Mouse (Mus musculus) embryo, embryonic 11.5 days (tissue): ENCODE measurements at regions not wholly inside any gene's neighbourhood (a gene's known extent, or its start where the extent isn't known, plus 50 kb on each side); places are given as distances from the start of the nearest gene placed in this dataset.

Source experiments
- DNase-seq: peaks from one replicate; pipeline ENCODE4 v3.0.0-alpha.2; 2012; ENCODE audit warnings: low read depth, low spot score

DNA sequence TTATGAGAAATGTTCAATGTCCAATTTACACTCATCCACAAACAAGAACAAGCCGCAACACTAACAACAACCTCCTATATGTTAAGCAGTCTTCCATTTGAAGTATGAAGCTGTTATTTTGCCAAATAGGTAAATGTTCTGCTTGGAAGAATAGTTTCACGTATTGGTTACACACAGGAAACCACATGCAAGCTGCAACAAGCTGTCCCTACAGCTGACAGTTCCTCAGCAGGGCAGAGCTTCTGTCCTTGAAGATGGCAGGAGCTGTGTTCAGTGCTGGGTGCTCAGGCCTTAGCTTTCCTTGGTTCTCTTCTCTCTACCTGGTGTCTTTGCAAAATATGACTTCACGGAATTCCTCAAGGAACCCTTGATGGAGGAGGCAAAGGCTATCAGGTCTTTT is 294.1 kb upstream of the Rnaseh2b start:
- no peak for DNase-seq

GRCm38 (mm10) chr14:62001481-62001949 is 290.9 kb upstream of the Rnaseh2b start:
- no peak for DNase-seq

DNA sequence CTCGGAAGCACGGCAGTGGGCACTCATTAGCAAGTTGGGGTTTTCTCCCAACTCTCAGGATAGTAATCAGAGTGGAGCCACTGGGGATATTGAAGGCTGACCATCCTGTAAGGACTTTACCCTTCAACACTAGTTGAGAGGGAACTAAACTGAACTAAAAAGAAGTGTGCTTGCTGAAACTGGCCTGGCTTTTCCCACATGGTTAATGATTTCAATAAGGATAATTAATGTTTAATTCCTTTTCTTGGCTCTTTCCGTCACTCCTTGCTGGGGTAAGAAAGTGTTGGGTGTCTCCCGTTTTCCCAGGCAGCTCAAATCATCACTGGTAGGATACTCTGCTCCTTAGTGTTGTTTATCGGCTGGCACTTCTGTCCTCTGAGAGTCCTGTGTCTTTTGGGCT is 290.3 kb upstream of the Rnaseh2b start:
- no peak for DNase-seq

DNA sequence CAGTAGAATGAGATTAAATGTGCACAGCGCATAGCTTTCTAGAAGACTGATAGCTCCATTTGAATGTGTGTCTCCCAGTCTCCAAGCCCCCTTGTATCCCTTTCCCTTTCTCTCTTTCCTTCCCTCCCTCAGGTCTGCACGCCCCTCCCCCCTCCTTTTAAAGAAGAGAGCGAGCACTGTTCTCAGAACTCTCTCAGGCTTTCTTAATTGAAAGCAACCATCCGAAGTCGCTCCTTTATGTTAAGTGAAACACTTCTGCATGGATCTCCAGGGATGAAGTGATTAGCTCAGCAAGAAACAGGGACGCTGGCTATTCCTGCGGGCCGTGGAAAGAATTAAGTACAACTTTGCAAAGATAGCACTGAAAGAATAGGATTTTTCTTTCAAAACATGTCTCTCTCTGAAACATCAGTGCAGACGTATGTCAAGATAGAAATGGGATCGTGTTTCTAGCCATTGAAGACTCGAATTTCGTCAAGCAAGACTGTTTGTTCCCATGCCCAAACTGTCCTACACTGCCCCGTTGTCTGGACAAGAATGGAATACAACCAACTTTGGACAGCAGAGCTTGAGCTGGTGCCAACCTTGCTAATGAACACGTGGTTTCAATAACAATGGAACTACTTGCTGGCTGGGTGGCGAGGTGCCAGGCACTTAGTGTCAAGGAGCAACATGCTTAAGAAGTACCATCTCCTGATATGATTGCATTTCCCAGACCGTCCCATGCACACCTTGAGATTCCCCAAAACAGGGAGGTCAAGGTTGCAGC is 289.2 kb upstream of the Rnaseh2b start:
- DNase-seq: no peak

GRCm38 (mm10) chr14:62003797-62004196 is 288.6 kb upstream of the Rnaseh2b start:
- DNase-seq: no peak

- no peak for DNase-seq
Measured at GRCm38 (mm10) chr14:62008707-62009106, 283.7 kb upstream of the Rnaseh2b start.

DNA sequence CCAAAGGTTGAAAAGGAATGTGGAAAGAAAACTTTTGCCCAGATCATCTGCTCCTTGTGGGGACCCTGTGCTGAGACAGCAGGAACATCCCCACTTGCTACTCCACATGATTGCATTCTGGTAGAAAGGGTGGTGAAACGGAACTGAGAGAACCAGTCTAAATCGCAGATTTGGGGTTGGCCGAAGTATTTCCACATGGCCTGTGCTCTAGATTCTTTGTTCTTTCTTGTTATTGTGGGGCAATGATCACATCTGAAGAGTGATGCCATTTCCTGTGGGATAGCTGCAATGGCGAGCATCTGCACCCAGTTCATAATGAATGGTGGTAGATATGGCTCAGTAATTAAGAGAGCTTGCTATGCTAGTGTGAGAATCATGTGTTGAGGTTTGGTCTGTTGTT is 273.6 kb upstream of the Rnaseh2b start:
- DNase-seq: no peak

DNA sequence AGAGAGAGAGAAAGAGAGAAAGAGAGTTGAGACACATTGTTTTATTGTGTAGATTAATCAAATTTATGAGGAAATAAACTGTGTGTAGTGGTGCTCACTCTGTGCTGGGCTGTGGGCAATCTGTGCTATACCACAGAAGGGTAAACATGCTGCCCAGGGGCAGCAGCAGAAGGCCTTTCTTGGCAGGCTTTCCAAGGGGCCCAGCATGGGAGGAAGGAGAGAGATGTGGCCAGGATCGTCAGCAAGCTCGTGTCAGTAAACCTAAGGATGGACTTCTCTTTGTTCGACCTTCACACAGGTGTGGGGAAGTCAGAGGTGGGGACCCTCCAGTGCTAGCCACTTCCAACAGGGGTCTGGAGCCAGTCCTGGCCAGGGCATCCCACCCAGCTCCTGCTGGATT is 271.4 kb upstream of the Rnaseh2b start:
- DNase-seq: no peak

GRCm38 (mm10) chr14:62022193-62022592 is 270.2 kb upstream of the Rnaseh2b start:
- no peak for DNase-seq

DNA sequence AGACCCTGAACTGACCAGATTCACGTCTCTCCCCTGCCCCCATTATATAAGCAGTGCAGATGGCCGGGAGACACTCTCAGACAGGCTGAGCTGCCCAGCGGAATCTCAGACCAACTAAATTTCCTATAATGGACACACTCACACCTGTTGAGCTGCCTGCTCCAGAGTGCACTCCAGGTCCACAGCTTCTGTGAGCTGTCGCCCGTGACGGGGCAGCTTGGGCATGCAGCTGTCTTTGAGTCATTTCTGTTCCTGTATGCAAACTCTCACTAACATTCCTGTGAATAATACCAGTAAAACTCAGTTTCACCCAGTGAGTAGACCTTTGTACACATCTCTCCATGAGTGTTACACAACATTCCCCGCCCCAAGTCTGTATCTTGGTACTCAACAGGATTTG is 269.4 kb upstream of the Rnaseh2b start:
- DNase-seq: no peak

DNA sequence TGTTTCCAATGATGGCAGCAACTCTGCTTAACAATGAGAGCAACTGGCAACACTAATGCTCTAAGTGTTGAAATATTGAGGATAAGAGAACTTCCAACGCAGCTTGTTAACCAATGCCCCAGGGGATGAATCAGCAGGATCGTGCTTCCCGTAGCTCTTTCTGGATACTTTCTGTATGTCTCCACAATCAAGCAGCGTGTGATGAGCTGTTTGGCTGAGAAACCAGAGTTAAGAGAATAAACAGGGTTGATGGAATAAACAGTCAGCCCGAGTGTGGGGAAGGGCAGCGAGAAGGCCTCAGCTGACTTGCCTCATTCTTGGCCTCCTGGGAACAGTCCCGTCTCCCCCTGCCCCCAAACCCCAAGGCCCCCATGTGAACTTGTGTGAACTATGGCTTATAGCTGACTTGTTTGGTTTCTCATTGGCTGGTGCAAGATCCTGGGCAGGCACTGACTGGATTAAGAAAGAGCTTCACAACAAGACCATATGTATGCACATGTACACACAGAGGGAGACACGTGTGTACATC is 264.6 kb upstream of the Rnaseh2b start:
- DNase-seq: no peak

DNA sequence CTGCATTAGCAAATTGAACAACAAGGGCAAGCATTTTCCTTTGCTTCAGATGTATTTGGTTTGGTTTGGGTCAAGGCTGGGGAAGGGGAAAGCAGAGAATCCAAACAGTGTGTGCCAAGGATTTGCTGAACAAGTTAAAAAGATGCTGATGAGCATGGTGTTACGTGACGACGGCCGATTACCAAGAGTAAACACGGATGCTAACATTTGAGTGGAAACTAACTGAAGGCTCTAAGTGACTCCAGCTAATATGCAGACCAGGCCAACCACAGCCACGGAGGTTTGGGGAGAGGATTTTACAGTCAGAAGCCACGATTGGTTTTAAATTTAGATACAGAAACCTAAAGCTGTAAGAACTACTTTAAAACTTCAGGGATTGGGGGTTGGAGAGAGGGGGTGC is 262.3 kb upstream of the Rnaseh2b start:
- no peak for DNase-seq

- no peak for DNase-seq
Measured at GRCm38 (mm10) chr14:62033661-62034060, 258.7 kb upstream of the Rnaseh2b start.

DNA sequence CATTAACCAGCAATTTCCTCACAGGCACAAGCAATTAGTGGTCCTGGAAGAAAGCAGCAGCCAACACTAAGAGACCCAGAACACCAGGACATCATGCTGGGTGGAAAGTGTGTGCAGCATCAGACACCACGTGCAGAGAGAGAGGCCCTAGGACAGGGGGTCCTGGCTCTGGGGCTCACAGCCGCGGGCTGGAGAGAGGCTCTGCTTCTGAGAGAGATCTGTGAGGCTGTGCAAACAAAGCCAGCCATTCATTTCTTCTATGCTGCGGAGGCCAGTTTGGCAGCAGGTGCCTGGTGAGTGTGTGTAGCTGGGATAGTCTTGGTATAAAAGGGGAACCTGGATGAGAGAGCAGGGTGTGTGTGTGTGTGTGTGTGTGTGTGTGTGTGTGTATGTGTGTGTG is 257.7 kb upstream of the Rnaseh2b start:
- peak; percentile 14 for DNase-seq

DNA sequence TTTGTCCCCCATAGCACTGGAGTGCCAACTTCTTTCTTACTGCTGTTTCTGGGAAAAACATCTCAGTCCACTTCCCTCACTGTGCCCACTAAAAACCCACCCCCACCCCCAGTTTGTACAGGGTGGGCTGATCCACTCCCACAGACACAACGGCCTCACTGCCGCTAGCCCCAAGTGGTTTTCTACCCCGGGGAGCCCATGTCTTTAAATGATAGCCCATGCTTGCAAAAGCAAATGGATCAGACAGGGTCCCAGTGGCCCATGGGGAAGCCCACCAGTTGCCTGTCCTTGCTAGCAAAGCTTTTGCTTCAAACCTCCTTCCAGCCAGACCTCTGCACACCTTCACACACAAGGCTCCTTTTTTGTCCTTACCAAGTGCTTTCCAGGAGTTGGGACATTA is 257.0 kb upstream of the Rnaseh2b start:
- no peak for DNase-seq

DNA sequence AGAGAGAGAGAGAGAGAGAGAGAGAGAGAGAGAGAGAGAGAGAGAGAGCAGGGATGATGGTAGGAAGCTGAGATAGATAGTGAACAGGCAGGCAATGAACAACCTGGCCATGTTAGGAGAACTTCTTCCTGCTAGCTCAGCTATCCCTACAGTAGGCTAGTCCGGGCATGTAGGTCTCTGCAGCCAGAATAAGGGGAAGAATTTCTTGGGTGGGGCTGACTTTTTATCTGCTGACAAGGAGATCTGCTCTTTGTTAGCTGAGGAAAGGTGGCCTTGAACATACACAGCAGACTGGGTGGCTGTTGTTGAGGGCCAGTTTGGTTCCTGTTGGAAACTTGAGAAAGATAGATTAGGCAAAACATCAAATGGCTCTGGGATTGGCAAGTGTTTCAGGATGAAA is 254.9 kb upstream of the Rnaseh2b start:
- no peak for DNase-seq

GRCm38 (mm10) chr14:62037917-62038316 is 254.5 kb upstream of the Rnaseh2b start:
- no peak for DNase-seq

GRCm38 (mm10) chr14:62042305-62043116 is 249.9 kb upstream of the Rnaseh2b start:
- DNase-seq: peak; percentile 38

DNA sequence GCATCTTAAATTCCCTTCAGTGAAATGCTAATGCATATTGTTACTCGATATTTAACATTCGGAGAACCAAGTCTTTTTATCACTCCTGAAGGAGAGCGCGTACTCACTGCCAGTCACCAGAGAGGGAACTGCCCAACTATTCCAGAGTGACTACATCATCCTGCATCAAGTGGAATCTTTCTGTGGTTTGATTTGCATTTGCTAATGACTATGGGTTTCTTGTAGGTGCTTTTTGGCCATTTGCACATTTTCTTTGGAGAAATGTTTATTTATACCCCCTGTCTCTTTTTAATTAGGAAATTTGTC is 249.3 kb upstream of the Rnaseh2b start:
- no peak for DNase-seq

DNA sequence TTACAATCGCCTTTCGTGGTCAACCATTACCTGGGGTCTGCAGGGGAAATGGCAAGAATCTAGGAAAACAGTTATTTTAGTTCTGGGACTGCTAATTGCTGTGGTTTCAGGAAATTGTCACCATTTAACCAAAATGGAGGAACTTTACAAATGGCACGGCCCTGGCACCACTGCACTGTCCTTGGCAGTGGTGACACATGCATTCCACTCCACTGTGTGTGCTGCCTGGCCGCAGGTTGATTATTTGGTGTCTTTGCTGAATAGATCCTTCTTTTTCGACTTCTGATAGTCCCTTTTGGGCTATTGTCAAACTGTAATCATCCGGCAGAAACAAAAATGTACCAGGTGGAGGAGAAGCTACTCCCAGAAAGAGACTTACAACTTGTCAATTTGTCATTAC is 241.4 kb upstream of the Rnaseh2b start:
- DNase-seq: no peak

- no peak for DNase-seq
Measured at GRCm38 (mm10) chr14:62051923-62052322, 240.5 kb upstream of the Rnaseh2b start.

DNA sequence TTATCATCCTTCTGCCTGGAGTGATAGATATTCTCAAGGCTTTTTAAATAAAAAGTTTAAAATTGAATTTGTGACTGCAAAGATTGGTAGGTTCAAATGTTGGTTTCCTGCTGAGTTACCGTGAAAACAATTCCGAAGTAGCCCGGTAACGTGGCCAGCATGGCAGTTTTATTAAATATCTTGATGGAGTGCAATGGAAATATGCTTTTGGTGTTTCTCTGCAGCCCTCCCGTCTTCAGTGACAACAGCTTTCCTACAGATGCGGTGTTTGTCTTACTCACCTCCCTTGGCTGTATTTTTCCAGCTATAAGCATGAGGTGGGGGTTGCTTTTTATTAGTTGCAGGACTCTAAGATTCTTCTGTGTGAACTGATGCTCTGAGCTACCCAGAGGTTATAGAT is 239.4 kb upstream of the Rnaseh2b start:
- DNase-seq: no peak

- no peak for DNase-seq
Measured at GRCm38 (mm10) chr14:62057096-62057495, 235.3 kb upstream of the Rnaseh2b start.
